Mouse (Mus musculus) heart, embryonic 11.5 days (tissue): ENCODE data around the gene Olfr714. TPM values are rescaled to one million over a fixed set of nuclear protein-coding genes. Genes with fewer than 3 reads are reported as not detected.

Source experiments
- polyA plus RNA-seq: library from polyadenylated mRNA; unstranded; fragments of >200 nt; fragmentation: Nextera tagmentation; extraction: Ambion mirVana; gene quantifications from 2 replicates; pipeline ENCODE4 v1.2.1, GENCODE M21; 2014

Gene Olfr714
- polyA plus RNA-seq, 1 experiment from 2014 or later, result not detected

Other genes starting within 250 kb of the Olfr714 start
- not detected in 2 replicates for gene Olfr702, start 237.1 kb upstream of the Olfr714 start, polyA plus RNA-seq
- gene Olfr703, start 227.6 kb upstream of the Olfr714 start, polyA plus RNA-seq, result not detected in 2 replicates
- not detected in 2 replicates for gene Olfr704, start 207.8 kb upstream of the Olfr714 start, polyA plus RNA-seq
- not detected in 2 replicates for gene Olfr705, start 194.1 kb upstream of the Olfr714 start, polyA plus RNA-seq
- gene Olfr706, start 182.8 kb upstream of the Olfr714 start, polyA plus RNA-seq, result not detected in 2 replicates
- not detected in 2 replicates for gene Olfr707, start 169.7 kb upstream of the Olfr714 start, polyA plus RNA-seq
- not detected in 2 replicates for gene Olfr1532-ps1, start 163.0 kb upstream of the Olfr714 start, polyA plus RNA-seq
- gene Olfr709-ps1, start 138.8 kb upstream of the Olfr714 start, polyA plus RNA-seq, result not detected in 2 replicates
- gene Olfr710, start 122.7 kb upstream of the Olfr714 start, polyA plus RNA-seq, result not detected in 2 replicates
- gene Olfr6, start 107.0 kb upstream of the Olfr714 start, polyA plus RNA-seq, result not detected in 2 replicates
- gene Olfr711, start 95.5 kb upstream of the Olfr714 start, polyA plus RNA-seq, result not detected in 2 replicates
- gene Olfr2, start 64.9 kb upstream of the Olfr714 start, polyA plus RNA-seq, result not detected in 2 replicates
- gene Olfr713, start 39.8 kb upstream of the Olfr714 start, polyA plus RNA-seq, result not detected in 2 replicates
- not detected in 2 replicates for gene Olfr17, start 22.2 kb downstream of the Olfr714 start, polyA plus RNA-seq
- gene Olfr715b, start 39.4 kb downstream of the Olfr714 start, polyA plus RNA-seq, result not detected in 2 replicates
- not detected in 2 replicates for gene Olfr715, start 60.1 kb downstream of the Olfr714 start, polyA plus RNA-seq
- not detected in 2 replicates for gene Olfr716, start 67.3 kb downstream of the Olfr714 start, polyA plus RNA-seq
- not detected in 2 replicates for gene Nlrp14, start 96.0 kb downstream of the Olfr714 start, polyA plus RNA-seq
- gene Rbmxl2, start 138.5 kb downstream of the Olfr714 start, polyA plus RNA-seq, result not detected in 2 replicates